Comparison of ENCODE assay signal across 11 mouse cellular contexts in the genomic region with DNA sequence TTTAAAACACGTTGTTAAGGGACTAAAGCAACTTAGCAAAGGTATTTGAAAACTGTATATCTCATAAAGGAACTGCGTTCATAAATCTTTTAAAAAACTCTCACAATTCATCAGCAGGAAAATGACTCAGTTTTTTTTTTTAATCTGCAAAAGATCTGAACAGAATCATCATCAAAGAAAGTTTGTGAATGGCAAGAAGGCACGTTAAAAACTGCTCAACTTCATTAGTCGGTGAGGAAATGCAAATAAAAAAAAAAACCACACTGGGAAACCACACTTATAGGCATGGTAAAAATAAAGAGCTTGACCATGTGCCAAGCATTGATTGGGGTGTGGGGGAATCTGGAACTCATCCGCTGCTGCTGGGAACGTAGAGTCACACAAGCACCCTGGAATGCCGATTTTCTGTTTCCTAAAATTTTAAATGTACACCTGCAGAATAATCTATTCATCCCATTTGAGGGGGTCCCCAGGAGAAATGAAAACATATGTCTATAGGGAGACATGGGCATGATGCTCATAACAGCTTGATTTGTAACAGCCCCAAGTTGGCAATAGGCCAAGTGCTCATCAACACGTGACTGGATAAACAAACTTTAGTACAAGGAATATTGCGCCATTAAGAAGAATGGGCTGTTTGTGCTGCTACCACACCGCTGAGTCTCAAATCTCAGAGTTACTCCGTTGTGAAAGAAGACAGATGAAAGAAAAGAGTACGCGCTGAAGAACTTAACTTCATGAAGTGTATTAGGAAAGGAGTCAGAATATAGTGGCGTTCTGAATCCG. TPM values are rescaled to one million over a fixed set of nuclear protein-coding genes. Genes with fewer than 3 reads are reported as not detected.
DNase-seq lines count a peak whose midpoint lies in the region; ATAC-seq and TF ChIP-seq lines count a peak whose summit lies in the region.
"Had no signal": no experiment of that assay in that cellular context is flagged by ENCODE, and none has a peak within 500 bp of the region (broad histone marks: within the 10 kb centered on the region; RNA-seq: fewer than 3 reads in every experiment).

No protein-coding gene starts in this region.

- H3K4me3 ChIP-seq in forebrain, embryonic 13.5 days: no peak overlapping the region; the same call in 1 of the 2 replicates
- H3K4me3 ChIP-seq in forebrain, embryonic 11.5 days (ENCODE audit: low read depth, low read length): no peak overlapping the region
- H3K4me3 ChIP-seq in lung, adult 2 months (replicated peaks; ENCODE audit: extremely low read depth, low read depth, low read length): no peak overlapping the region
- no peak overlapping the region for H3K4me3 ChIP-seq in forebrain, embryonic 16.5 days (replicated peaks; ENCODE audit: low read length)
- no peak overlapping the region for H3K4me3 ChIP-seq in hindbrain, embryonic 12.5 days
- H3K4me3 ChIP-seq: liver, embryonic 15.5 days; neural tube, embryonic 12.5 days had no signal

- ATAC-seq in forebrain, embryonic 13.5 days: peak; percentile 43; the same call in 1 of the 2 replicates
- ATAC-seq in forebrain, embryonic 11.5 days (replicated peaks; ENCODE audit: low FRiP score): no peak
- no peak for ATAC-seq in forebrain, embryonic 16.5 days
- ATAC-seq in hindbrain, embryonic 12.5 days (ENCODE audit: low FRiP score): no peak

- no peaks in the 10 kb centered on the region for H3K27me3 ChIP-seq in forebrain, embryonic 13.5 days
- no peaks in the 10 kb centered on the region for H3K27me3 ChIP-seq in forebrain, embryonic 11.5 days (ENCODE audit: control insufficient read depth, insufficient read depth, low read length)
- H3K27me3 ChIP-seq in forebrain, embryonic 16.5 days (replicated peaks; ENCODE audit: control insufficient read depth, insufficient read depth, low read length): no peaks in the 10 kb centered on the region
- no peaks in the 10 kb centered on the region for H3K27me3 ChIP-seq in hindbrain, embryonic 12.5 days
- H3K27me3 ChIP-seq: liver, embryonic 15.5 days; neural tube, embryonic 12.5 days had no signal

- peak overlapping the region; percentile 35 for H3K4me2 ChIP-seq in forebrain, embryonic 13.5 days
- H3K4me2 ChIP-seq in forebrain, embryonic 11.5 days (ENCODE audit: low read depth, low read length, severe bottlenecking): no peak overlapping the region
- peak overlapping the region; percentile 34 for H3K4me2 ChIP-seq in forebrain, embryonic 16.5 days (ENCODE audit: low read length)
- no peak overlapping the region for H3K4me2 ChIP-seq in hindbrain, embryonic 12.5 days (replicated peaks)
- H3K4me2 ChIP-seq: liver, embryonic 15.5 days; neural tube, embryonic 12.5 days had no signal

- no peaks in the 10 kb centered on the region for H3K36me3 ChIP-seq in forebrain, embryonic 13.5 days (ENCODE audit: poor library complexity, severe bottlenecking)
- no peaks in the 10 kb centered on the region for H3K36me3 ChIP-seq in forebrain, embryonic 11.5 days (ENCODE audit: control insufficient read depth, insufficient read depth, low read length)
- H3K36me3 ChIP-seq in forebrain, embryonic 16.5 days (ENCODE audit: control insufficient read depth, insufficient read depth): no peaks in the 10 kb centered on the region
- H3K36me3 ChIP-seq in hindbrain, embryonic 12.5 days: no peaks in the 10 kb centered on the region
- H3K36me3 ChIP-seq: liver, embryonic 15.5 days; neural tube, embryonic 12.5 days had no signal

- no peak for DNase-seq in forebrain, embryonic 11.5 days (ENCODE audit: low spot score)
- DNase-seq in lung, adult 18-20 months: peak; percentile 58 to 73
- DNase-seq in lung, adult 2 months: no peak
- peak; percentile 76 for DNase-seq in lung, postnatal 36 days
- no peak for DNase-seq in natural killer cell, adult 2 months (ENCODE audit: low spot score in 2 of 2)
- DNase-seq: right cerebral cortex, postnatal 25 days had no signal

- no peak overlapping the region for H3K27ac ChIP-seq in forebrain, embryonic 13.5 days
- H3K27ac ChIP-seq in forebrain, embryonic 11.5 days (ENCODE audit: low read depth, low read length): no peak overlapping the region
- H3K27ac ChIP-seq in forebrain, embryonic 16.5 days (ENCODE audit: low read length): no peak overlapping the region
- no peak overlapping the region for H3K27ac ChIP-seq in hindbrain, embryonic 12.5 days
- H3K27ac ChIP-seq: liver, embryonic 15.5 days; neural tube, embryonic 12.5 days had no signal

- H3K9me3 ChIP-seq in forebrain, embryonic 13.5 days (replicated peaks): no peaks in the 10 kb centered on the region; the same call in 1 of the 2 replicates
- H3K9me3 ChIP-seq in forebrain, embryonic 11.5 days (ENCODE audit: control insufficient read depth, low read length): no peaks in the 10 kb centered on the region
- no peaks in the 10 kb centered on the region for H3K9me3 ChIP-seq in forebrain, embryonic 16.5 days (ENCODE audit: control insufficient read depth, low read length)
- H3K9me3 ChIP-seq in hindbrain, embryonic 12.5 days (replicated peaks): no peaks in the 10 kb centered on the region
- H3K9me3 ChIP-seq: liver, embryonic 15.5 days; neural tube, embryonic 12.5 days had no signal

- no peak for TF ChIP-seq POLR2A in lung, adult 2 months (IDR thresholded peaks at IDR 0.05; ENCODE audit: borderline replicate concordance, extremely low read depth, low read depth, low read length)

- no peak for TF ChIP-seq CTCF in lung, adult 2 months (IDR thresholded peaks at IDR 0.05; ENCODE audit: insufficient read depth, low read length)

- 42% methylated on average over 15 of the region's 15 CpGs for WGBS in forebrain, embryonic 13.5 days
- WGBS in forebrain, embryonic 11.5 days: 76% methylated on average over 15 of the region's 15 CpGs
- 35% methylated on average over 15 of the region's 15 CpGs for WGBS in lung, adult 2 months
- WGBS in forebrain, embryonic 16.5 days: 29% methylated on average over 15 of the region's 15 CpGs
- WGBS in hindbrain, embryonic 12.5 days: 69% methylated on average over 15 of the region's 15 CpGs

- H3K4me1 ChIP-seq in forebrain, embryonic 13.5 days: peaks cover 17% of the 10 kb centered on the region
- peaks cover 2% of the 10 kb centered on the region; the same call in 1 of the 2 replicates for H3K4me1 ChIP-seq in forebrain, embryonic 11.5 days (replicated peaks; ENCODE audit: control insufficient read depth, insufficient read depth, low read length)
- no peaks in the 10 kb centered on the region for H3K4me1 ChIP-seq in lung, adult 2 months (ENCODE audit: control insufficient read depth, insufficient read depth, low read length)
- H3K4me1 ChIP-seq in forebrain, embryonic 16.5 days (replicated peaks; ENCODE audit: control insufficient read depth, insufficient read depth, low read length): peaks cover 5% of the 10 kb centered on the region
- peaks cover 14% of the 10 kb centered on the region for H3K4me1 ChIP-seq in hindbrain, embryonic 12.5 days

- no peak overlapping the region for H3K9ac ChIP-seq in forebrain, embryonic 13.5 days
- no peak overlapping the region for H3K9ac ChIP-seq in forebrain, embryonic 11.5 days (ENCODE audit: low read length)
- no peak overlapping the region for H3K9ac ChIP-seq in forebrain, embryonic 16.5 days (replicated peaks; ENCODE audit: low read depth, low read length)
- H3K9ac ChIP-seq in hindbrain, embryonic 12.5 days: no peak overlapping the region
- H3K9ac ChIP-seq: liver, embryonic 15.5 days; neural tube, embryonic 12.5 days had no signal

RNA-seq across cellular contexts. Expression of gene Irf2, which starts 43.1 kb away (rescaled TPM):
- 10.9 and 13.7 TPM in 2 replicates for polyA plus RNA-seq in forebrain, embryonic 13.5 days (2015; fragmentation: Nextera tagmentation; extraction: Ambion mirVana)
- polyA plus RNA-seq in forebrain, embryonic 11.5 days (2014; fragmentation: Nextera tagmentation; extraction: Ambion mirVana): 7.7 and 12.8 TPM in 2 replicates
- polyA plus RNA-seq in lung, adult 2 months (2012; rRNA removed): 20.5 and 24.6 TPM in 2 replicates
- 11.2 TPM in 2 replicates for polyA plus RNA-seq in forebrain, embryonic 16.5 days (2015; fragmentation: Nextera tagmentation; extraction: Ambion mirVana)
- 11.5 and 11.9 TPM in 2 replicates for polyA plus RNA-seq in hindbrain, embryonic 12.5 days (2016; fragmentation: Nextera tagmentation; extraction: Ambion mirVana)

Comparison
In these comparisons a context has a peak if more than half of its experiments do, and no peak if none do; other contexts are left out.
1. H3K4me2 ChIP-seq: peak in forebrain, embryonic 13.5 days (single experiment) and forebrain, embryonic 16.5 days (single experiment); none in forebrain, embryonic 11.5 days (single experiment) and hindbrain, embryonic 12.5 days (single experiment).
2. DNase-seq: peak in lung, adult 18-20 months (2 of 2) and lung, postnatal 36 days (single experiment); none in forebrain, embryonic 11.5 days (single experiment), lung, adult 2 months (single experiment) and natural killer cell, adult 2 months (0 of 2).